Mouse (Mus musculus): Measurements from ENCODE around the gene Nuak2. TPM values are rescaled to one million over a fixed set of nuclear protein-coding genes. Genes with fewer than 3 reads are reported as not detected.
A peak's percentile ranks its signal among the peaks of the same experiment; 100 is the strongest.

Nuak2 gene
- polyA plus RNA-seq, 1 experiment, result not detected

DNA sequence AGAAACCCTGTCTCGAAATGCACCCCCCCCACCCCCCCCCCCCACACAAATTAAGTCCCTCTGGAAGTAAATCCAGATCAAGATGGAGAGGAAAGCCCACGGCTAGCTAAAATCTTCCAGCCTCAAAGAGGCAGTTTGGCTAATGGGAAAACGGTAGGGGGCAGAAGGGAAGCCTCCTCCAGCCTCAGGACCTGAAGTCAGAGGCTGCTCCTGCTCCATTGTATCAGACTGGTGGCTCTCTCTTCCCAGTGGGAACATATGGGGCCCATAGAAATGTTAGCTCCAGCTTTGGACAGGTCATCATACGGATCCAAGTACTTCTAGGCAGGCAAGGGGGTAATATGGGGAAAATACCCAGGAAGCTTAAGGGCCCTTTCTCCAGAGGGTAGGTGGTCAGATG lies 49.7 kb downstream of the Nuak2 start:
- no peak overlapping the region for H3K27ac ChIP-seq (ENCODE audit: insufficient read depth, low read depth, low read length)
- TF ChIP-seq POLR2A (IDR thresholded peaks at IDR 0.05; ENCODE audit: insufficient read depth, low read depth, low read length) (no peak), CTCF (IDR thresholded peaks at IDR 0.05; ENCODE audit: insufficient read depth, low read depth, low read length) (no peak)
- WGBS, result 59% methylated on average over 4 of the region's 4 CpGs
- peaks cover 24% of the 10 kb centered on the region for H3K4me1 ChIP-seq (ENCODE audit: control insufficient read depth, insufficient read depth, low read length)
- H3K4me3 ChIP-seq (ENCODE audit: insufficient read depth, low read depth, low read length), result no peak overlapping the region

DNA sequence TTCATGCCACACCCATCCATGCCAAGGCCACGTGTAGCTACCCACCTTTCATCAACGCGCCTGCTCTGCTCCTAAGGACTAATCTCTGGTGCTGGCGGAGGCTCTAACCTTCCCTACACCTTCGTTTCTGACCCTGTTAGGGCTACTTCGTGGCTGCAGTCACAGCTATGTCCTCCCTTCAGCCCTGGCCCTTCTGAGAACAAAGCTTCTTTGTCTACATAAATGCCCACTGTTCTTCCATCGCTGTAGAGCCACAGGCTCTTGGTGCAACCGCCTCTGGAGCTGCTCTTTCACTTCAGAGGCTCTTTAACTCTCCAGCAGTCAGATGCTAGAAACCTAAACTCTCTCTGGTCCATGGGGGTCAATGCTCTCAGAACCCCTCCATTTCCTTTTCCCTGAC lies 50.3 kb downstream of the Nuak2 start:
- WGBS, result 62% methylated on average over 8 of the region's 8 CpGs
- no peak overlapping the region for H3K4me3 ChIP-seq (ENCODE audit: insufficient read depth, low read depth, low read length)
- no peak overlapping the region for H3K27ac ChIP-seq (ENCODE audit: insufficient read depth, low read depth, low read length)
- H3K4me1 ChIP-seq (ENCODE audit: control insufficient read depth, insufficient read depth, low read length), result peaks cover 28% of the 10 kb centered on the region
- TF ChIP-seq CTCF (IDR thresholded peaks at IDR 0.05; ENCODE audit: insufficient read depth, low read depth, low read length), result no peak
- no peak for TF ChIP-seq POLR2A (IDR thresholded peaks at IDR 0.05; ENCODE audit: insufficient read depth, low read depth, low read length)

DNA sequence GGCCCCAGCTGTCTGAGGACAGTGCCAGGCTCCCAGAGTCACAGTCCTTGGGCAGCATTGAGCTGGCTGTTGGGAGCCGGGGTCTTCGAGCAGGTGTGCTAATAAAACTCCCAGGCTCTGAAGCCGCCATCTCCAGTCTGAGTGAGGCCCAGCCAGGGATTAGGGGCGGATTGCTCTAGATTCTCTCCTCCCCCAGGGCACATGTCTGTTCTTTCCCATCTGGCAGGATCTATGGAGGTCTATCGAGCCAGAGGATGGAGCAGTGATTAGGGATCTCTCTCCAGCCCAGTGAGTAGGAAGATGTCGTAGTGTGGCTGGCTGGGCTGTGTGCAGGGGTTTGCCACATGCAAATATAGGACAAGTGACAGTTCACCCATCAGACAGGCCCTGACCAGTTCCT lies 51.0 kb downstream of the Nuak2 start:
- no peak overlapping the region for H3K27ac ChIP-seq (ENCODE audit: insufficient read depth, low read depth, low read length)
- H3K4me1 ChIP-seq (ENCODE audit: control insufficient read depth, insufficient read depth, low read length), result peaks cover 35% of the 10 kb centered on the region
- no peak overlapping the region for H3K4me3 ChIP-seq (ENCODE audit: insufficient read depth, low read depth, low read length)
- no peak for TF ChIP-seq CTCF (IDR thresholded peaks at IDR 0.05; ENCODE audit: insufficient read depth, low read depth, low read length)
- WGBS, result 68% methylated on average over 6 of the region's 6 CpGs

DNA sequence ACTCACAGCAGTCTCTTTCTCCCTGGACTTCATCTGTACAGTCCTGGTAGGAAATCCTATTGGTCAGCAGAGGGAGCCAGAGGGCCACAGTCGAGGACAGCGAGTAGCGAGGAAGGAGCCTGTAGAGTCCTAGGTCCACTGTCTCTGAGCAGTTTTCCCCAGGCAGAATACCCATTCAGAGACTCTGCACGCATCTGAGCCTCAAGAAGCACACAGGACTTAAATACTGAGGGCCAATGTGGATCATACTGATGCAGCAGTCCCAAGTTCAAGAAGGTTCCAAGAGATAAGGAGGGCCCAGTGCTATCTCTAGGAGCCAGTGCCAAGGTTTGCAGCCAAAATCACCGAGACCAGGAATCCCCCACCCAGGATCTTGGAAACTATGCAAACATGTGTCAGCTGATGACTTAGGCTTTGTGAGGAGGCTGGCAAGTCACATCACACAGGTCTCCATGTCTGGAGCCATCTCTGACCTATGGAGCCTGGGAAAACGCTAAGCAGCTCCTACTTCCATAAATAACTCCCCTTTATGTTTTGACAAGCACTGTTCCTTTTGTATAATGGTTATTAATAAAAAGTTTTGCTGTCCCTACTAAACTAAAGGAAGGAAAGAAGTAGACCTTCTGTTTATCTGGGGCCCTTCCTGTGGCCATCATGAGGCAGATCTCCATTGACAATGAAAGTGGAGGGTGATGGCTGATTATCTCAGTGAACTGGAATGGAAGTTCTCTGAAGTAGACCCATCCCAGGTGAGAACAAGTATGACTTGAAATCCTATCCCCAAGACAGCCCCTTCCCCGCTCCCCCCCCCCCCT lies 52.0 kb downstream of the Nuak2 start:
- H3K27ac ChIP-seq (ENCODE audit: insufficient read depth, low read depth, low read length), result no peak overlapping the region
- peaks cover 39% of the 10 kb centered on the region for H3K4me1 ChIP-seq (ENCODE audit: control insufficient read depth, insufficient read depth, low read length)
- no peak for TF ChIP-seq POLR2A (IDR thresholded peaks at IDR 0.05; ENCODE audit: insufficient read depth, low read depth, low read length)
- peak; percentile 67; the same call in 1 of the 2 replicates for TF ChIP-seq CTCF (IDR thresholded peaks at IDR 0.05; ENCODE audit: insufficient read depth, low read depth, low read length)
- no peak overlapping the region for H3K4me3 ChIP-seq (ENCODE audit: insufficient read depth, low read depth, low read length)
- 26% methylated on average over 7 of the region's 7 CpGs for WGBS

DNA sequence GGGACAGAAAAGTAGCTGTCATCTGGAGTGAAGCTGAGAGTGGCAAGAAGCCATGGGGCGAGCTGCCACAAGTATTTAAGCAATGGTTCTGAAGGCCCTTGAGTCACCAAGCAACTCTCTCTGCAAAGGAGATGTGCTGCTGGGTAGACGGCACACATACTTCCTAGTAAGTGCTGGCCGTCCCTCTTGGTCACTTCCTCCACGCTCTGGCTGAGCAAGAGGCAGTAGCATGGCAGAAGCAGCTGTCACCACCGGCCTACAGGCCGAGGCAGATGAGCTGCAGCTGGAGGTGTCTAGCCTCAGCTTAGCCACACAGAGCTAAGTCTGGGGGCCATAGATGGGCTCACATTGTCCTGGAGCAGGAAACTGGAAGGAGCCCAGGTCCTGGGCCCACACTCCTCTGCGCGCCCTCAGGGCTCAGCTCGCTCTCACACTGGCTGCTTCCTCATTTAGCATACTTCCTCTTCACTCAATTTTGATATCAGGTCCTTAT lies 54.8 kb downstream of the Nuak2 start:
- TF ChIP-seq POLR2A (IDR thresholded peaks at IDR 0.05; ENCODE audit: insufficient read depth, low read depth, low read length) (no peak), CTCF (IDR thresholded peaks at IDR 0.05; ENCODE audit: insufficient read depth, low read depth, low read length) (no peak)
- H3K4me3 ChIP-seq (ENCODE audit: insufficient read depth, low read depth, low read length), result no peak overlapping the region
- H3K27ac ChIP-seq (ENCODE audit: insufficient read depth, low read depth, low read length), result no peak overlapping the region
- WGBS, result 59% methylated on average over 9 of the region's 9 CpGs
- H3K4me1 ChIP-seq (ENCODE audit: control insufficient read depth, insufficient read depth, low read length), result peaks cover 49% of the 10 kb centered on the region

DNA sequence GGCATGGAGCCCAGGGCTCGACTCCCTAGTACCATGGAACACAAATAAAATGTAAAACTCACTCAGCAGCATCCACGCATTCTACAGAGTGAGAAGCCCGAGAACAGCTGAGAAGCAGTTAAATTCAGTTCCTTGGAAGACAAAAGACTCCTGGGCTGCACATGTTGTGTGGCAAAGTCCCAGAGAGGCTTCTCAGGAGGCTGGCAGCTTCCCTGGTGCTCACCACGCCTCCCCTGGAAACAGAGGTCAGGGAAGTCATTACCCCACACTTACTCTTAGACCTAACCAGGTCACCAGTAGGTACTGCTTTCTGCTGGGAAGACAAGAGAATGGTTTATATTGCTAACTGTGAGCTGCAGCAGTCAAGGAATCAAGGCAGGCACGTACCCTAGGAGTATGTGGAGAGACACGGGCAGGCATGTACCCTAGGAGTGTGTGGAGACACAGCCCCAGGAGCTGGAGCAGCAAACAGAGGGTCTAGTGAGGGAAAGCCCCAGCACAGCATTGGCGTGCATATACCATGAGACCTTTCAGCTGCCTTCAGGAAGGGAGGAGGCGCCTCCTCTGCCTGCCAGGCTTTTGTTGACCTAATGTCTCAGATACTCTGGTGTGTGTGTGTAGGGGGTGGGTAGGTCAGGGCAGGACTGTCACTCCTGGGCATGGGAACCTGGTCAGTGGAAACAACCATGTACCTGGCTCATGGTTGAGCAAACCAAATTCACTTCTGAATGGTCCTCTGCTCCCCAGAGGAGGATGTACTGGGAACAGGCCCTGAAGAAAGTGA lies 55.6 kb downstream of the Nuak2 start:
- Histone ChIP-seq H3K27ac (ENCODE audit: insufficient read depth, low read depth, low read length) (peak overlapping the region; percentile 53; the same call in 1 of the 2 replicates), H3K4me3 (ENCODE audit: insufficient read depth, low read depth, low read length) (no peak overlapping the region), H3K4me1 (ENCODE audit: control insufficient read depth, insufficient read depth, low read length) (peaks cover 51% of the 10 kb centered on the region)
- TF ChIP-seq CTCF (IDR thresholded peaks at IDR 0.05; ENCODE audit: insufficient read depth, low read depth, low read length) (no peak), POLR2A (IDR thresholded peaks at IDR 0.05; ENCODE audit: insufficient read depth, low read depth, low read length) (no peak)
- WGBS, result 42% methylated on average over 8 of the region's 8 CpGs

DNA sequence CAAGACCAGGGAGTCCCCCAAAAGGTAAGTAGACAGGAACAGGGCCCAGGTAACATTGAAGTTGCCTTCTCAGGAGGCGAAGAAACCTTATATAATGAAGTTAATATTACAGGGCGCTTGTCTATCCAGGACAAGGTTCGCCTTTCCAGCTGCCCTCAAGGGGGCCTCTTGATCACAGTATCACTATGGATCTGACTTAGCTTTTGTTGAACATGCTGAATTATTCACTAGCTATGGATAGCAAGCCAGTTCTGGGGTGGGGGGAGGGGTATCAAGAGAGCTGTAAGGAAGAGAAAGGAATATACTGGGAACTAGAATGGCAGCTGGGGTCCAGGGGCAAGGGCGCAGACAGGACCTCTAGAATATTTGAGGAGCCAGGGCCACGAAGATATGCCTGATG lies 56.4 kb downstream of the Nuak2 start:
- Histone ChIP-seq H3K27ac (ENCODE audit: insufficient read depth, low read depth, low read length) (no peak overlapping the region), H3K4me1 (ENCODE audit: control insufficient read depth, insufficient read depth, low read length) (peaks cover 50% of the 10 kb centered on the region), H3K4me3 (ENCODE audit: insufficient read depth, low read depth, low read length) (no peak overlapping the region)
- no peak for TF ChIP-seq CTCF (IDR thresholded peaks at IDR 0.05; ENCODE audit: insufficient read depth, low read depth, low read length)
- 77% methylated on average over 5 of the region's 5 CpGs for WGBS

DNA sequence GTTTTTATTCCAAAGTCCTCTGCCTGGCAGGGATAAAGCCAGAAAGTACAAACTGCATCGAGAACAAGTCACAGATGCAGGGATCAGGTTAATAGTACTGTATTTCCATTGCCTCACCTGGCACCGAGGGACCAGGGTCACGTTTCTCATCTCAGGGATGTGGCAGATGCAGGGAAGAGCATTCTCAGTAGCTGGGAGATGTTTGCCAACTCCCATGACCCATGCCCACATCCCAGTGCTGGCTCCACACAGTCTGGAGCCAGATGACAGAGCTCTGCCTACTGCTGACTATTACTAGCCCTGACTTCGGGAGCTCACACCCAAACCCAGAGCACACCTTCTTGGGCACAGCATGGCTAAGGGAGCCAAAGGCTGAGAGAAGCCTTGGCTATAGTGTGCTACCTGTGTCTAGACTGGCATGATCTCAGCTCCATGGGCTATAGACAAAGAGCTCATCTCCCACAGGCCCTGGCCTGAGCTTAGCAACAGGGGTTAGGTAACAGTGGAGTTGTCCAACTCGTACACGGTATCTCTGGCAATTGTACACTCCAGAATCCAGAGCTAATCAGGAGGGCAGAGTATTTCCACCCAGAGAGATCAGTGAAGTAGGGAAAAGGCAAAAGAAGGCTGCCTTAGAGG lies 57.1 kb downstream of the Nuak2 start:
- H3K4me1 ChIP-seq (ENCODE audit: control insufficient read depth, insufficient read depth, low read length), result peaks cover 51% of the 10 kb centered on the region
- no peak overlapping the region for H3K27ac ChIP-seq (ENCODE audit: insufficient read depth, low read depth, low read length)
- WGBS, result 67% methylated on average over 6 of the region's 6 CpGs
- H3K4me3 ChIP-seq (ENCODE audit: insufficient read depth, low read depth, low read length), result no peak overlapping the region
- no peak for TF ChIP-seq CTCF (IDR thresholded peaks at IDR 0.05; ENCODE audit: insufficient read depth, low read depth, low read length)
- no peak for TF ChIP-seq POLR2A (IDR thresholded peaks at IDR 0.05; ENCODE audit: insufficient read depth, low read depth, low read length)

Measured in olfactory bulb, adult 2 months (tissue).